In genomic region chr1:156615381-156616133, GRCm38 (mm10) we compare ENCODE assay signal across 8 mouse cellular contexts. TPM values are rescaled to one million over a fixed set of nuclear protein-coding genes. Genes with fewer than 3 reads are reported as not detected.
A peak's percentile ranks its signal among the peaks of the same experiment; 100 is the strongest.
DNase-seq lines count a peak whose midpoint lies in the region; ATAC-seq lines count a peak whose summit lies in the region.

No protein-coding gene starts in this region.

- WGBS in embryonic facial prominence, embryonic 15.5 days = 21% methylated on average over 13 of the region's 13 CpGs
- 13% methylated on average over 13 of the region's 13 CpGs for WGBS in heart, embryonic 16.5 days

- H3K4me1 ChIP-seq in embryonic facial prominence, embryonic 15.5 days = peaks cover 37% of the 10 kb centered on the region
- peaks cover 35% of the 10 kb centered on the region for H3K4me1 ChIP-seq in heart, embryonic 16.5 days (ENCODE audit: control insufficient read depth, insufficient read depth, low read length)
- H3K4me1 ChIP-seq in megakaryocyte, embryonic 14.5 days = peaks cover 63% of the 10 kb centered on the region

- no peaks in the 10 kb centered on the region for H3K36me3 ChIP-seq in embryonic facial prominence, embryonic 15.5 days
- H3K36me3 ChIP-seq in heart, embryonic 16.5 days (ENCODE audit: control insufficient read depth, insufficient read depth) = no peaks in the 10 kb centered on the region
- peaks cover 9% of the 10 kb centered on the region for H3K36me3 ChIP-seq in megakaryocyte, embryonic 14.5 days (replicated peaks; ENCODE audit: low read length)

- peak overlapping the region; percentile 72 for H3K27ac ChIP-seq in embryonic facial prominence, embryonic 15.5 days (replicated peaks)
- H3K27ac ChIP-seq in heart, embryonic 16.5 days (ENCODE audit: low read length) = peak overlapping the region; percentile 86

- peak; percentile 66; the same call in 1 of the 2 replicates for ATAC-seq in embryonic facial prominence, embryonic 15.5 days (ENCODE audit: insufficient number of reproducible peaks, low FRiP score, low TSS enrichment, low read depth)
- peak; percentile 91 for ATAC-seq in heart, embryonic 16.5 days (replicated peaks; ENCODE audit: extremely low read depth, insufficient read depth, low FRiP score)

- H3K4me3 ChIP-seq in embryonic facial prominence, embryonic 15.5 days (replicated peaks) = peak overlapping the region; percentile 2; the same call in 1 of the 2 replicates
- peak overlapping the region; percentile 45 for H3K4me3 ChIP-seq in heart, embryonic 16.5 days (ENCODE audit: low read length)
- peak overlapping the region; percentile 94 for H3K4me3 ChIP-seq in megakaryocyte, embryonic 14.5 days (replicated peaks)

- peak overlapping the region; percentile 37 for H3K4me2 ChIP-seq in embryonic facial prominence, embryonic 15.5 days (replicated peaks)
- peak overlapping the region; percentile 77 for H3K4me2 ChIP-seq in heart, embryonic 16.5 days (ENCODE audit: low read depth, low read length)

- DNase-seq in 3T3-L1 (ENCODE audit: low read depth, low spot score) (peak; percentile 96), R1 (ENCODE audit: low read depth, low spot score) (peak; percentile 91), MN1 (ENCODE audit: low spot score) (no peak)
- peak; percentile 87 for DNase-seq in kidney, postnatal 14 days
- DNase-seq in spleen, postnatal 4 days (ENCODE audit: low spot score in 2 of 2) = peak; percentile 69 to 80

- H3K9me3 ChIP-seq in embryonic facial prominence, embryonic 15.5 days (replicated peaks) = no peaks in the 10 kb centered on the region
- no peaks in the 10 kb centered on the region for H3K9me3 ChIP-seq in heart, embryonic 16.5 days (replicated peaks; ENCODE audit: control insufficient read depth, low read length)
- H3K9me3 ChIP-seq in megakaryocyte, embryonic 14.5 days = no peaks in the 10 kb centered on the region

- no peak overlapping the region for H3K9ac ChIP-seq in embryonic facial prominence, embryonic 15.5 days
- H3K9ac ChIP-seq in heart, embryonic 16.5 days (ENCODE audit: low read length) = peak overlapping the region; percentile 52

- no peaks in the 10 kb centered on the region for H3K27me3 ChIP-seq in embryonic facial prominence, embryonic 15.5 days
- H3K27me3 ChIP-seq in heart, embryonic 16.5 days (ENCODE audit: control insufficient read depth, insufficient read depth, low read length) = no peaks in the 10 kb centered on the region
- H3K27me3 ChIP-seq in megakaryocyte, embryonic 14.5 days (replicated peaks) = no peaks in the 10 kb centered on the region

RNA-seq across cellular contexts. Expression of gene Abl2, which starts 57.0 kb away (rescaled TPM):
- polyA plus RNA-seq in embryonic facial prominence, embryonic 15.5 days (2015; fragmentation: Nextera tagmentation; extraction: Ambion mirVana) = 4.0 and 4.5 TPM in 2 replicates
- polyA plus RNA-seq in heart, embryonic 16.5 days (2015; fragmentation: Nextera tagmentation; extraction: Ambion mirVana) = 2.7 TPM in 2 replicates
- 5.0 and 5.8 TPM in 2 replicates for polyA plus RNA-seq in megakaryocyte, embryonic 14.5 days (2012; ENCODE audit: insufficient read depth, low replicate concordance)

RNA-seq across cellular contexts. Expression of gene Tor3a, which starts 58.6 kb away (rescaled TPM):
- polyA plus RNA-seq in embryonic facial prominence, embryonic 15.5 days (2015; fragmentation: Nextera tagmentation; extraction: Ambion mirVana) = 13.7 and 15.4 TPM in 2 replicates
- polyA plus RNA-seq in heart, embryonic 16.5 days (2015; fragmentation: Nextera tagmentation; extraction: Ambion mirVana) = 8.5 and 9.0 TPM in 2 replicates
- polyA plus RNA-seq in megakaryocyte, embryonic 14.5 days (2012; ENCODE audit: insufficient read depth, low replicate concordance) = 18.1 and 29.8 TPM in 2 replicates

Comparison
In these comparisons a context has a peak if more than half of its experiments do, and no peak if none do; other contexts are left out.
1. H3K4me3 ChIP-seq: peak in every context shown above with its lines; median percentile 94 in megakaryocyte, embryonic 14.5 days; 45 in heart, embryonic 16.5 days; 2 in embryonic facial prominence, embryonic 15.5 days.